Mouse (Mus musculus): ENCODE data around the gene Wdr74. TPM values are rescaled to one million over a fixed set of nuclear protein-coding genes. Genes with fewer than 3 reads are reported as not detected.

Gene Wdr74
- polyA plus RNA-seq, 1 experiment from 2014 or later, result 83.7 TPM

Small RNA genes within 50 kb of the gene (microRNA-seq; reads per million reads assigned to microRNA genes)
- gene Mir6992, result not detected

Other genes with a start within 250 kb of the Wdr74 start
- gene Slc22a8, start 144.6 kb upstream of the Wdr74 start, polyA plus RNA-seq (2014; fragmentation: Nextera tagmentation; extraction: Ambion mirVana), result 0.28 and 0.33 TPM in 2 replicates
- gene Slc22a6, start 117.8 kb upstream of the Wdr74 start, polyA plus RNA-seq (2014; fragmentation: Nextera tagmentation; extraction: Ambion mirVana), result 0.42 and 0.51 TPM in 2 replicates
- gene Chrm1, start 72.0 kb upstream of the Wdr74 start, polyA plus RNA-seq (2014; fragmentation: Nextera tagmentation; extraction: Ambion mirVana), result 0.04 TPM in 2 replicates
- gene Slc3a2, start 12.5 kb upstream of the Wdr74 start, polyA plus RNA-seq (2014; fragmentation: Nextera tagmentation; extraction: Ambion mirVana), result 139 and 142 TPM in 2 replicates
- gene 1700092M07Rik, start 4.9 kb downstream of the Wdr74 start, polyA plus RNA-seq (2014; fragmentation: Nextera tagmentation; extraction: Ambion mirVana), result 1.5 and 2.7 TPM in 2 replicates
- gene Stx5a, start 5.6 kb downstream of the Wdr74 start, polyA plus RNA-seq (2014; fragmentation: Nextera tagmentation; extraction: Ambion mirVana), result 85.6 and 94.7 TPM in 2 replicates
- gene Nxf1, start 21.2 kb downstream of the Wdr74 start, polyA plus RNA-seq (2014; fragmentation: Nextera tagmentation; extraction: Ambion mirVana), result 209 and 235 TPM in 2 replicates
- 190 and 197 TPM in 2 replicates for gene Tmem223, start 35.2 kb downstream of the Wdr74 start, polyA plus RNA-seq (2014; fragmentation: Nextera tagmentation; extraction: Ambion mirVana)
- gene Tmem179b, start 38.6 kb downstream of the Wdr74 start, polyA plus RNA-seq (2014; fragmentation: Nextera tagmentation; extraction: Ambion mirVana), result 40.8 and 45.7 TPM in 2 replicates
- gene Taf6l, start 50.6 kb downstream of the Wdr74 start, polyA plus RNA-seq (2014; fragmentation: Nextera tagmentation; extraction: Ambion mirVana), result 15.4 and 19.6 TPM in 2 replicates
- gene Polr2g, start 62.8 kb downstream of the Wdr74 start, polyA plus RNA-seq (2014; fragmentation: Nextera tagmentation; extraction: Ambion mirVana), result 169 and 177 TPM in 2 replicates
- gene Zbtb3, start 66.7 kb downstream of the Wdr74 start, polyA plus RNA-seq (2014; fragmentation: Nextera tagmentation; extraction: Ambion mirVana), result 6.1 and 6.5 TPM in 2 replicates
- 51.7 and 59.7 TPM in 2 replicates for gene Ttc9c, start 83.5 kb downstream of the Wdr74 start, polyA plus RNA-seq (2014; fragmentation: Nextera tagmentation; extraction: Ambion mirVana)
- gene Hnrnpul2, start 84.2 kb downstream of the Wdr74 start, polyA plus RNA-seq (2014; fragmentation: Nextera tagmentation; extraction: Ambion mirVana), result 6.1 and 6.2 TPM in 2 replicates
- not detected in 2 replicates for gene AC129217.1, start 93.9 kb downstream of the Wdr74 start, polyA plus RNA-seq (2014; fragmentation: Nextera tagmentation; extraction: Ambion mirVana)
- gene Bscl2, start 101.6 kb downstream of the Wdr74 start, polyA plus RNA-seq (2014; fragmentation: Nextera tagmentation; extraction: Ambion mirVana), result 50.6 and 52.7 TPM in 2 replicates
- 128 and 133 TPM in 2 replicates for gene Gng3, start 103.4 kb downstream of the Wdr74 start, polyA plus RNA-seq (2014; fragmentation: Nextera tagmentation; extraction: Ambion mirVana)
- gene Lrrn4cl, start 114.9 kb downstream of the Wdr74 start, polyA plus RNA-seq (2014; fragmentation: Nextera tagmentation; extraction: Ambion mirVana), result 0.18 and 0.30 TPM in 2 replicates
- gene Ubxn1, start 135.7 kb downstream of the Wdr74 start, polyA plus RNA-seq (2014; fragmentation: Nextera tagmentation; extraction: Ambion mirVana), result 169 and 183 TPM in 2 replicates
- 54.6 and 59.1 TPM in 2 replicates for gene Uqcc3, start 145.1 kb downstream of the Wdr74 start, polyA plus RNA-seq (2014; fragmentation: Nextera tagmentation; extraction: Ambion mirVana)
- gene Lbhd1, start 147.9 kb downstream of the Wdr74 start, polyA plus RNA-seq (2014; fragmentation: Nextera tagmentation; extraction: Ambion mirVana), result 109 and 123 TPM in 2 replicates
- not detected in 2 replicates for gene Gm49403, start 148.1 kb downstream of the Wdr74 start, polyA plus RNA-seq (2014; fragmentation: Nextera tagmentation; extraction: Ambion mirVana)
- 115 and 116 TPM in 2 replicates for gene 1810009A15Rik, start 153.0 kb downstream of the Wdr74 start, polyA plus RNA-seq (2014; fragmentation: Nextera tagmentation; extraction: Ambion mirVana)
- gene Gm49416, start 153.1 kb downstream of the Wdr74 start, polyA plus RNA-seq (2014; fragmentation: Nextera tagmentation; extraction: Ambion mirVana), result not detected in 2 replicates
- 29.7 and 33.3 TPM in 2 replicates for gene Ints5, start 157.2 kb downstream of the Wdr74 start, polyA plus RNA-seq (2014; fragmentation: Nextera tagmentation; extraction: Ambion mirVana)
- gene Ganab, start 162.2 kb downstream of the Wdr74 start, polyA plus RNA-seq (2014; fragmentation: Nextera tagmentation; extraction: Ambion mirVana), result 101 and 109 TPM in 2 replicates
- 42.1 and 46.0 TPM in 2 replicates for gene B3gat3, start 184.5 kb downstream of the Wdr74 start, polyA plus RNA-seq (2014; fragmentation: Nextera tagmentation; extraction: Ambion mirVana)
- 1.4 and 2.3 TPM in 2 replicates for gene Rom1, start 193.5 kb downstream of the Wdr74 start, polyA plus RNA-seq (2014; fragmentation: Nextera tagmentation; extraction: Ambion mirVana)
- gene Eml3, start 193.7 kb downstream of the Wdr74 start, polyA plus RNA-seq (2014; fragmentation: Nextera tagmentation; extraction: Ambion mirVana), result 5.8 and 8.2 TPM in 2 replicates
- gene Mta2, start 206.0 kb downstream of the Wdr74 start, polyA plus RNA-seq (2014; fragmentation: Nextera tagmentation; extraction: Ambion mirVana), result 50.9 and 56.0 TPM in 2 replicates
- gene Tut1, start 218.0 kb downstream of the Wdr74 start, polyA plus RNA-seq (2014; fragmentation: Nextera tagmentation; extraction: Ambion mirVana), result 23.5 and 28.4 TPM in 2 replicates
- gene Eef1g, start 231.2 kb downstream of the Wdr74 start, polyA plus RNA-seq (2014; fragmentation: Nextera tagmentation; extraction: Ambion mirVana), result 435 and 439 TPM in 2 replicates